Mouse (Mus musculus) urinary bladder, postnatal 25 days (tissue): ENCODE results near the gene Cct7.
A peak's percentile ranks its signal among the peaks of the same experiment; 100 is the strongest.

Experiments
- DNase-seq: peaks from one replicate; pipeline ENCODE4 v3.0.0; 2022; ENCODE audit warnings: low spot score

Cct7 gene

GRCm38 (mm10) chr6:85452816-85453215 lies 1.5 kb downstream of the Cct7 start:
- DNase-seq: peak; percentile 9

GRCm38 (mm10) chr6:85459621-85460020 lies 8.3 kb downstream of the Cct7 start:
- DNase-seq: no peak

GRCm38 (mm10) chr6:85465381-85465780 lies 14.1 kb downstream of the Cct7 start:
- DNase-seq: no peak

GRCm38 (mm10) chr6:85469660-85470430 lies 18.5 kb downstream of the Cct7 start:
- no peak for DNase-seq

- DNase-seq: no peak
Measured at GRCm38 (mm10) chr6:85471962-85472361, 20.6 kb downstream of the Cct7 start.

- no peak for DNase-seq
Measured at GRCm38 (mm10) chr6:85472542-85472941, 21.2 kb downstream of the Cct7 start.

- DNase-seq: no peak
Measured at GRCm38 (mm10) chr6:85475581-85475980, 24.3 kb downstream of the Cct7 start.

GRCm38 (mm10) chr6:85477366-85477917 lies 26.1 kb downstream of the Cct7 start:
- no peak for DNase-seq

GRCm38 (mm10) chr6:85478416-85478815 lies 27.1 kb downstream of the Cct7 start:
- no peak for DNase-seq

GRCm38 (mm10) chr6:85479979-85480378 lies 28.7 kb downstream of the Cct7 start:
- DNase-seq: no peak

- no peak for DNase-seq
Measured at GRCm38 (mm10) chr6:85480685-85481084, 29.4 kb downstream of the Cct7 start.

- DNase-seq: no peak
Measured at GRCm38 (mm10) chr6:85483843-85484721, 32.8 kb downstream of the Cct7 start.

GRCm38 (mm10) chr6:85485738-85486137 lies 34.4 kb downstream of the Cct7 start:
- DNase-seq: no peak

- DNase-seq: no peak
Measured at GRCm38 (mm10) chr6:85488510-85488909, 37.2 kb downstream of the Cct7 start.

- DNase-seq: no peak
Measured at GRCm38 (mm10) chr6:85489717-85490116, 38.4 kb downstream of the Cct7 start.

- no peak for DNase-seq
Measured at GRCm38 (mm10) chr6:85490252-85490651, 38.9 kb downstream of the Cct7 start.

GRCm38 (mm10) chr6:85491606-85492005 lies 40.3 kb downstream of the Cct7 start:
- no peak for DNase-seq

- DNase-seq: no peak
Measured at GRCm38 (mm10) chr6:85496976-85497375, 45.7 kb downstream of the Cct7 start.

- DNase-seq: no peak
Measured at GRCm38 (mm10) chr6:85498147-85498546, 46.8 kb downstream of the Cct7 start.

GRCm38 (mm10) chr6:85500416-85500815 lies 49.1 kb downstream of the Cct7 start:
- no peak for DNase-seq

GRCm38 (mm10) chr6:85501571-85502102 lies 50.3 kb downstream of the Cct7 start:
- no peak for DNase-seq

GRCm38 (mm10) chr6:85502103-85502910 lies 51.0 kb downstream of the Cct7 start:
- DNase-seq: no peak
